Mouse (Mus musculus): ENCODE data around the gene Enox1.
A peak's percentile ranks its signal among the peaks of the same experiment; 100 is the strongest.

Gene Enox1

DNA sequence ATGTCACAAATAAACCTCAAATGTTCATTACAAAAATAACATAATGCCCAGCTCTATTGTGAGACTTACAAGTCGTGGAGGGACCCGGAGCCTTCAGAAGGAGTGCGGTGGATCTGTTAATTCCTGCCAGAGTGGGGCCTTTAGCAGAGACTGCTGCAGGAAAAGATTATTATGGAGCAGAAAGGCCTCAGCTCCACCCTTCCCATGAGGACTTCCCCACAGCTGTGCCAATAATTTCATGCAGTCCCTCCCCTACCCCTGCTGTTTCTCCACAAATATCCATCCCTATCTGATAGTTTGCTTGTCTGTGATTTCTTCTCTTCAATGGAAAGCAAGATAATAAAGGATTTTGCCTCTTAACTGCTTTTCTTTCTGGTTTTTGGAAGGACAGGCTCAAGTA lies 314.0 kb downstream of the Enox1 start:
- no peak for DNase-seq

DNA sequence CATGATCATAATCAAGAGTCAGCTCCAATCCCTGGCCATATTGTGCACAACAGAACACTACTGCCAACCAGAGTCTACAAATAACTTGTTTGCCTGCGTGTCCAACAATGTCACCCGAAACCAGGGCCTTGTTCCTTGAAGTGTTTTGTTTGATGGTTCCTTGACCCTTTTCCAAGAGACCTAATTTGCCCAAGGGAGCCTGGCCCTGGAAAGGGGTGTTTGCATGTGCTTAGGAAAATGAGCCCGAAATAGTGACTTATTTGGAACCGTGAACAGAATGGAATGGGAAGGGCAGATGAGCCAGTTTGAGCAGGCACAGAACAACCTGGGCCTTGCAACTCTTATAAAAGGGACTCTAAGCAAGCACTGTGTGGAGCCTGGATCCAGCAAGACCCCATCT lies 316.9 kb downstream of the Enox1 start:
- DNase-seq: no peak

DNA sequence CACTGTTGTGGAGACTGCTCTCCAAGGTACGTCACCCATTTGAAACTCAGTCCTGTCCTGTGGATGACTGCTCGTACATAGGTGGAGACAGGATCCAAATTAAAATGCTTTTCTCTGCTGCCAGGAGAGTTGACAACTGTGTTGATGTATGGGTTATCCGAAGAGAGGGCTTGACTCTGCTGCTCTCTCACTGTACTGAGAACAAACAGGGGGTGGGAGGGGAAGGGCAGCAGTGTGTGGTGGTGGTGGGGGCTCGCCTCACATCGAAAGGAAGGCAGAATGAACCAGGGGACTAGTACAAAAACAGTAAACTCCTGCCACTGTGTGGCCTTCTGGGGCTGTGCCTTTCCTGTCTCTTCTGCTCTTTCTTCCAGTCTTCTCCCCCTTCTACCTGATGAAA lies 317.5 kb downstream of the Enox1 start:
- DNase-seq: no peak

- DNase-seq: no peak
Measured at GRCm38 (mm10) chr14:77475134-77475820, 318.7 kb downstream of the Enox1 start.

- no peak for DNase-seq
Measured at GRCm38 (mm10) chr14:77477704-77478103, 321.1 kb downstream of the Enox1 start.

DNA sequence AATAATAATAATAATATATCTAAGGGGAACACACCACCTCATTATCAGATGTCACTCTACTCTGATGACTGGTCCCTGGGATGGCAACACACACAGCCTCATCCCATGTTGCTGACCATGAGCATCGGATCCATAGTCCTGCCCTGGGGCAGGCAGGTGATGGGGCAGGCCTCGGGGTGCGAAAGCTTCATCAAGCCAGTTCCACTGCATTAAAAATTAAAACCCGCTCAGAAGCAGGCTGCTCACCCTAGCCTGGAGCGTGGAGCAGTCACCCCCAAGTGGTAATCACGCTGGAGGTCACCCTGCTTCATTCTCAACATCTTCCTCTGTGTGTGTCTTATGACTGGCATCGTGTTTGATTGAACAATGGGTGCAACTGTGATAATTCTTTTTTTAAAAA lies 321.6 kb downstream of the Enox1 start:
- no peak for DNase-seq

- no peak for DNase-seq
Measured at GRCm38 (mm10) chr14:77478692-77479091, 322.1 kb downstream of the Enox1 start.

- DNase-seq: no peak
Measured at GRCm38 (mm10) chr14:77483076-77483475, 326.5 kb downstream of the Enox1 start.

DNA sequence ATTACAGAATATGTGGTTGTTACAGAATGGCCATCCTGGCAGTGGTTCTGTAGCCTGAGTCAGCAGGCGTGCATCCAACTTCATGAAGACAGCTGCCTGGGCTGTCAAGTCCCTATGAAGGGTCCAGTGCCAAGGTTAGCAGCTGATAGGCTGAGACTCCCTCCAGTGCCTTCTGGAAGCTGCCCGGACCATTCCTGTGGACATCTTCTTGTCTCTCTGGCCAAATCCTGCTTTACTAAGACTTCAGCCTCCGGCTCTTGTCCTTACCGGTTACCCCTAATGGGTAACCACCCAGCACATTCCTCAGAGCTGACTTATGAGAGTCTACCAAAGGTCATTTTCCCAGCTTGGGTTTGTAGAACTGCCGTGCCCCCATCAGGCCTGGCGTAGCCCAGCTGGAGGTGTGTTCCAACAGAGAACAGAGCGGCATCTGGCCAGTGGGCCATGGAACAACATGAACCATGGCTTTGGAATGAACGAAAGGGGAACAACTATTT lies 328.4 kb downstream of the Enox1 start:
- DNase-seq: no peak

DNA sequence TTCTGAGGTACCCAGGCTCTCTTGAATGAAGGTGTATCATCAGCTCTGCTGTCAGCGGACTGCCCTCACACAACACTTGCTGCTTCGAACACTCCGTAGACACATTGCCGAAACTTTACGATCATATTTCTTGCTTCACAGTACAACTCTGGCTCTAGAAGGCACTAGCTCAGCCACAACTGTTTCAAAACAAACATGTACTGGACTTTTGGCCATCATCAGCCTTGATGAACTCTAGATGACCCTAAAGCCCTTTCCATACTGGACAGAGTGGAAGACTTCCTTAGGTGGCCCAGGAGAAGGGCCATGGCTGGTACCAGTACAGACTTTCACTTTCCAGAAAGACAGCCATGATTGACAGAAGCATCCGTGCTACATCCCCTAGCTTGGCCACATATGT lies 334.1 kb downstream of the Enox1 start:
- no peak for DNase-seq

GRCm38 (mm10) chr14:77491731-77492130 lies 335.2 kb downstream of the Enox1 start:
- DNase-seq: no peak

GRCm38 (mm10) chr14:77499996-77500581 lies 343.5 kb downstream of the Enox1 start:
- DNase-seq: no peak

DNA sequence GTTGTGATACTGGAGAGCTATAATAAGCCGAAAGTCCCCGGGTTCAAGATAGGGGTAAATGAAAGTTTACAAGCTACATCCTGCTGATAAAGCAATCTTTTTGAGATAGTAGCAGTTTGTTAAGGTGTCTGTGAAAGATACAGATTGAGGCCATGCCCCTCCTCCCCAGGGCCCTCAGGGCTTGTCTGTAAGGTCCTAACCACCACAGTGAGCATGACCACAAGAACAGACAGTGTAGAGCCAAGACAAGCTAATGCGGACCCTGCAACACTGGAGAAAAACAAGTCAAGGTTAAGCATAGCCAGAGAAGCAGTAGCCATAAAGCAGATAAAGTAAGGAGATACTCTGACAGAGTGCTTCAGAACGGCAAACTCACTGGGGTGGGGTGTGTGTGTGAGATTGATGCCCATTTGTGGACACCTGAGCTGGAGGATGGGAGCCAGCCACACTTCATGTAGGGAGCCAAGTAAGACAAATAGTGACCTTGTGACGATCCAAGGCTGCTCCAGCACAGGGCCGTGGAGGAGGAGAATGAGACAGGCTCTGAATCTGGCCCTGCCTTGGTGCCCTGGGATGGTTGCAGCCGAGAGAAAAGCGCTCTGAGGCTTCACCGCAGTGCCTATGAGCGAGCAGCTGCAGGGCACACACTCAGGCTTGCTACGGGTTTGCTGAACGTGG lies 348.0 kb downstream of the Enox1 start:
- no peak for DNase-seq

GRCm38 (mm10) chr14:77506341-77506740 lies 349.8 kb downstream of the Enox1 start:
- no peak for DNase-seq

DNA sequence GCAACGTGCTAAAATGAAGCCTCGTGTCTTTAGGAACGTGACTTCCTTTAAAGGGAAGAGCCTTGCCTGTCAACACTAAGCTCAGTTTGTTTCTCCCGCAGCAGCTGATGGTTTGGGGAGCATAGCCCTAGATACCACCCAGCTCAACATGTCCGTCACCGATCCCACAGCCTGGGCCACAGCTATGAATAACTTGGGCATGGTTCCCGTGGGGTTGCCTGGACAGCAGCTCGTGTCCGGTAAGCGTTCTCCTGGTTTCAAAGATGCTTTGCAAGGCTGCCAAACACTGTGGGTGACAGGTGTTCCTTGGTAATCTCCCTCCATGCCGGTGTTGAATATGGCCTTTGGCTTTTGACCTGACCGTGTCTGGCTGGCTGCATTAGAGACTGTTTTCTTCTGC lies 351.5 kb downstream of the Enox1 start:
- no peak for DNase-seq

DNA sequence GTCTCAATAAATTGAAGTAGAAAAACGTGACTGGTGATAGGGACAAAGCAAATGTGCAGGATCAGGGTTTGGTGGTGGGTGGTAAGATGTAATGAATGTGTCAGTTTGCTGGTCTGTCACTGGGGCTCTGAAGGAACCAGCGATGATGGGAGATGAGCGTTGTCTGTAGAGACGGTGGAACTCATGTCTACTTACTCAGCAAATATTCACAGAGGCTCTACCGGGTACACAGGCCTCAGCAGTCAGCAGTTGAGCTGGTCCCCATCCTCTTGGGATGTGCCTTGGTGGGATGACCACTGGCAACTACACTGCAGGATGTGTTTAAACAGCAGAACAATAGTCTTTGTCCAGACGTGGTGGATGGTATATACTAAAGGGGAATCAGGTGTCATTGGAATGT lies 352.5 kb downstream of the Enox1 start:
- no peak for DNase-seq

GRCm38 (mm10) chr14:77509924-77510323 lies 353.4 kb downstream of the Enox1 start:
- no peak for DNase-seq

GRCm38 (mm10) chr14:77511137-77511870 lies 354.7 kb downstream of the Enox1 start:
- no peak for DNase-seq

DNA sequence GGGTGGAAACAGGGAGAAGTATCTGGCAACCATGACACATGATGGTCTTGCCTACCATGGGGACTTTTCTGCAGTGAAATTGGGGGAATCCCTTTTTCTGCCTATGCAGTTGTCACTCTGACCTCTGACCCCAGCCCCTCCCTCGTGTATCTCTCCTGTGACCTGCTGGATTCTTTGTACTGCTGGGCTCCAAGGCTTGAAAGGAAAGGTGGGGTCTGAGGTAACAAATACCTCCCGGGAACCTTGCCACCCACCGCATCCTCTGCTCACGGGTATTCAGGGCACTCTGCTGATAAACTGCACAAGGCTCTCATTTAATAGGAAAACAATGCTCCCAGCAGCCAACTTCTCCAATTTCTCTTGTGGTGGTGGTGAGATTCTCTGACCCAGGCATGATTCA lies 361.5 kb downstream of the Enox1 start:
- DNase-seq: no peak

DNA sequence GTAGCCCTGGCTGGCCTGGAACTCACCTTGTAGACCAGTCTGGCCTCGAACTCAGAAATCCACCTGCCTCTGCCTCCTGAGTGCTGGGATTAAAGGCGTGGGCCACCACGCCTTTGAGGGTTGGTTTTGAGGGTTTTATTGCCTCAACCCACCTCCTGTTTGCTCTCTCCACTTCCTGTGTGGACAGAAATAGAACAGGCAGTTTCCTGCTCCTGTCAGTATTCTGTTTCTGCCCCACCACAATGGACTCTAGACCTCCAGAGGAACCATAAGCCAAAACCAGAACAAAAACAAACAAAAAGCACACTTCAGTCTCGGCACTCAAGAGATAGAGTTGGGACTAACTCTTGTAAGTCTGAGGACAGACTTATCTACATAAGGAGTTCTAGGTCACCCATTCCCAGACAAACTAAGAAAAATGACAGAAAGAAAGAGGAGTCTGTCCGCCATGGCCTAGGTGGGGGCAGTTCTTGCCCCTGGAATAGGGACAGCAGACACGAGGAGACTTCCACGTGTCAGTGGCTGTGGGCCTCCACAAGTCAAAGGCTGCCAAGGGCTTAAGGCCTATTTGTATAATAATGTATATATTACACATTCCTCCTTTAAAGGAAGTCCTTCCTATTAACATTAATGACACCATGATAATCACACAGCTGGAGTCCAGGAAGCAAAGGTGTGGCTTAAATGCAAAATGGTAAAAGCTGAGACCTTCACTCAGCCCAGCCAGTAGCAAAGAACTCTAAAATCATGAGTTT lies 362.6 kb downstream of the Enox1 start:
- no peak for DNase-seq

DNA sequence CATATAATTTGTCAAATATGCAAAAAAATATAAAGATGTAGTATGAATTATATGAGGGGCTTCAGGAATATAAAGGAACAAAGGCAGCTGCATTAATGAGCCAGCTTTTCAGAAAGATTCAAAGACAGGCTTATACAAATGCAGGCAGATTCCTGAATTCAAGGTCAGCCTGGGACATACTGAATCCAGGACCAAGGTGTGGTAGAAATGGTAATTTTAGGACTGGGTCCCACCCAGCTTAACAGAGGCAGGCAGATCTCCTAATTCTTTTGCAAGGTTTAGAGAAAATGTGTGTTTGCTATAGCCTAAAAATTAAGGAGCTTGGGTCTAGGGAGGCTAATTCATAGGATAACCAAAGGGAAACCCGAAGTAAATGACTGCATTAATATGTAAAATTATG lies 363.1 kb downstream of the Enox1 start:
- DNase-seq: no peak

DNA sequence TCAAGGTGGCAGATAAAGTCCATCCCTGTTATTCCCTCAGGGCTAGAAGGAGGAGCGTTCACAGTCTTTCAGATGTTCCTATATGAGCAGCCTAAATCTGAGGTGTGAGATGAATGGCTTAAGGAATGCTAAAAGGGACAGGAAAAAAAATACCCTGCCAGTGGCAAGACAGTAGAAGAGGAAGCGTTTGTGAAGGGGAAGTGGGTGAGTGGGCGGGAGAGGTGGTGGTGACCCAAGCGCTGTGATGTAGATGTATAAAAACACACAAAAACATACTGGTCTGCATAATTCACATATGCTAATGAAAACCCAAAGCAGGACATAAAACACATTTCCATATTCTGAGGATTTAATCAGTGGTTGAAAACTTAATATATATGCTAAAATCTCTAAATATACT lies 367.7 kb downstream of the Enox1 start:
- peak; percentile 13 to 24 for DNase-seq

DNA sequence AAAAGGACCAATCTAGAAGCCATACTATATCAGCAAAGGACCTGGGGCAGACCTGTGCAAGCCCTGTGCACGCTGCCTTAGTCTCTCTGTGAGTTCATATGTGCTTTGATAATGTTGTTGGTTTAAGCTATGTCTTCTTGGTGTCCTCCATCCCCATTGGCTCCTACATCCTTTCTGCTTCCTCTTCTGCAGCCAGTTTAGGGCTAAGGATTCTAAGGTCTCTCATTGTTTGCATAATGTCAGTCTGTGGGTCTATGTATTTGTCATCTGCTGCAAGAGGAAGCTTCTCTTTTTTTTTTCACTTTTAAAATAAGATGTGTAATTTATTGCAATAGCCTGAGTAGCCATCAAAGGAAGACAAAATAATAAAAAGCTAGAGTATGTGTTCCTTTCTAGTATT lies 369.7 kb downstream of the Enox1 start:
- no peak for DNase-seq
